Mouse (Mus musculus) spleen, adult 2 months (tissue): ENCODE measurements around the gene Tns1.

Experiments used
- CTCF ChIP-seq: fragments of 200-500 bp; IDR thresholded peaks from 2 replicates; pipeline ENCODE4 v1.5.1; 2011; ENCODE audit warnings: mild to moderate bottlenecking, inconsistent platforms; ENCODE audit not compliant: insufficient read depth, insufficient read length, insufficient replicate concordance; ENCODE audit errors: extremely low read depth
- POLR2A ChIP-seq: fragments of 200-500 bp; IDR thresholded peaks from 2 replicates; pipeline ENCODE4 v1.6.1; 2011; ENCODE audit warnings: low read depth, low read length, inconsistent platforms

DNA sequence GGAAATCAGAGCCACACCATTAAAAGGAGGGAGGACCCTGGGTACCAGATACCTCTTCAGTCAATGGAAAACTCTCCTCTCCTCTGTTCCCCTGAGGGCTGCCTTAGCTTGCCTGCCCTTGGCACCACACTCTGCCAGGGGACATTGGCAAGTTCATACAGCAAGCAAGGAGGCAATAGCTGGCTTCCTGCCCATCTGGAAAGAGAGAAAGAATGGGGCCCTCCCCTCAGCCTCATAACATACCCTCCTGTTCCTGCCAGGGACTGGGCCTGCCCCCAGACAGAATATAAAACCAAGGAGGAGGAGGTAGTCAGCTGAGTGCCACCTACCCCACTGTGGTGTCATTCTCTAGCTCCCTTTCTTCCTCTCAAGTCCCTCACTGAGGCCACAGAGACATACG, 5.1 kb downstream of the Tns1 start:
- TF ChIP-seq CTCF (no peak), POLR2A (no peak)
